Mouse (Mus musculus) MEL (cell line): ENCODE results near the gene Hoxa11. TPM values are rescaled to one million over a fixed set of nuclear protein-coding genes. Genes with fewer than 3 reads are reported as not detected.

ENCODE experiments used
- DNase-seq: peaks from one replicate; pipeline ENCODE4 v3.0.0; 2011; ENCODE audit warnings: low read depth, low spot score
- H3K27ac ChIP-seq: 2 replicates; pipeline ENCODE4 v1.5.1; 2012; ENCODE audit warnings: low read depth, mild to moderate bottlenecking, control low read depth, low read length, moderate library complexity; ENCODE audit not compliant: control insufficient read depth
- H3K27me3 ChIP-seq, 2 experiments: fragments of 150-350 bp in 1 of 2; sonication (generic) in 1 of 2; 2 replicates each; pipeline ENCODE4 v1.6.1; 2012; ENCODE audit warnings: low read length in 2 of 2, mild to moderate bottlenecking in 2 of 2, improper control_type of control experiment in 1 of 2, moderate library complexity in 1 of 2; ENCODE audit not compliant: insufficient read depth in 2 of 2, control insufficient read depth in 1 of 2
- H3K36me3 ChIP-seq, 2 experiments: 2 replicates each; pipeline ENCODE4 v1.6.1; 2012 to 2014; ENCODE audit warnings: low read length in 2 of 2, improper control_type of control experiment in 1 of 2, inconsistent platforms in 1 of 2, mild to moderate bottlenecking in 1 of 2; ENCODE audit not compliant: insufficient read depth in 2 of 2, control insufficient read depth in 1 of 2
- H3K4me1 ChIP-seq, 2 experiments: fragments of 150-350 bp in 1 of 2; sonication (generic) in 1 of 2; 2 replicates each; pipeline ENCODE4 v1.6.1; 2012; ENCODE audit warnings: low read length in 2 of 2, improper control_type of control experiment in 1 of 2, mild to moderate bottlenecking in 1 of 2; ENCODE audit not compliant: insufficient read depth in 2 of 2, control insufficient read depth in 1 of 2
- H3K4me3 ChIP-seq, 2 experiments: fragments of 150-350 bp in 1 of 2; sonication (generic) in 1 of 2; 2 replicates each; pipeline ENCODE4 v1.5.1; 2012; ENCODE audit warnings: low read depth in 2 of 2, low read length in 2 of 2, mild to moderate bottlenecking in 2 of 2, moderate library complexity in 2 of 2, control low read depth in 1 of 2, improper control_type of control experiment in 1 of 2; ENCODE audit not compliant: control insufficient read depth in 1 of 2, insufficient read depth in 1 of 2
- H3K79me2 ChIP-seq: 2 replicates; pipeline ENCODE4 v1.6.1; 2012; ENCODE audit warnings: mild to moderate bottlenecking, low read length, moderate library complexity; ENCODE audit not compliant: control insufficient read depth, poor library complexity, insufficient read depth
- H3K9ac ChIP-seq: 2 replicates; pipeline ENCODE4 v1.6.1; 2012; ENCODE audit warnings: low read depth, mild to moderate bottlenecking, control low read depth, low read length, moderate library complexity; ENCODE audit not compliant: control insufficient read depth, poor library complexity, severe bottlenecking
- H3K9me3 ChIP-seq: fragments of 150-350 bp; sonication (generic); replicated peaks from 2 replicates; pipeline ENCODE4 v1.6.1; 2012; ENCODE audit warnings: mild to moderate bottlenecking, low read length, improper control_type of control experiment, moderate library complexity; ENCODE audit not compliant: insufficient read depth
- CHD2 ChIP-seq: IDR thresholded peaks from 2 replicates; pipeline ENCODE4 v1.6.1; 2011; ENCODE audit warnings: low read length, improper control_type of control experiment
- CTCF ChIP-seq, 3 experiments: IDR thresholded peaks in 2 of 3; conservative IDR thresholded peaks in 1 of 3; 2 replicates each; pipeline ENCODE4 v1.5.1; 2011 to 2012; ENCODE audit warnings: low read length in 3 of 3, low read depth in 2 of 3, mild to moderate bottlenecking in 2 of 3, improper control_type of control experiment in 1 of 3, inconsistent platforms in 1 of 3, mixed read lengths in 1 of 3, moderate library complexity in 1 of 3; ENCODE audit not compliant: control insufficient read depth in 1 of 3, insufficient read depth in 1 of 3, poor library complexity in 1 of 3, severe bottlenecking in 1 of 3
- ELF1 ChIP-seq: IDR thresholded peaks from 2 replicates; pipeline ENCODE4 v1.6.1; 2014; ENCODE audit warnings: low read depth, mild to moderate bottlenecking, inconsistent platforms, low read length, improper control_type of control experiment, moderate library complexity
- HCFC1 ChIP-seq: IDR thresholded peaks from 2 replicates; pipeline ENCODE4 v1.6.1; 2012; ENCODE audit warnings: low read depth, mild to moderate bottlenecking, inconsistent platforms, low read length, improper control_type of control experiment, moderate library complexity
- JUND ChIP-seq: IDR thresholded peaks from 2 replicates; pipeline ENCODE4 v1.6.1; 2011; ENCODE audit warnings: low read depth, mild to moderate bottlenecking, improper control_type of control experiment, low read length
- KAT2A ChIP-seq: conservative IDR thresholded peaks from 2 replicates; pipeline ENCODE4 v1.6.1; 2012; ENCODE audit warnings: low read depth, low read length, improper control_type of control experiment, inconsistent platforms
- MAFK ChIP-seq: IDR thresholded peaks from 2 replicates; pipeline ENCODE4 v1.6.1; 2011; ENCODE audit warnings: low read depth, mild to moderate bottlenecking, low read length, improper control_type of control experiment, borderline replicate concordance
- MAX ChIP-seq: IDR thresholded peaks from 2 replicates; pipeline ENCODE4 v1.6.1; 2011; ENCODE audit warnings: low read length, improper control_type of control experiment
- MAZ ChIP-seq: IDR thresholded peaks from 2 replicates; pipeline ENCODE4 v1.6.1; 2012; ENCODE audit warnings: low read depth, mild to moderate bottlenecking, inconsistent platforms, low read length, improper control_type of control experiment
- MEF2A ChIP-seq: IDR thresholded peaks from 2 replicates; pipeline ENCODE4 v1.6.1; 2014; ENCODE audit warnings: low read depth, mild to moderate bottlenecking, inconsistent platforms, low read length, improper control_type of control experiment; ENCODE audit not compliant: poor library complexity, insufficient replicate concordance, severe bottlenecking; ENCODE audit errors: extremely low read depth
- MYB ChIP-seq: IDR thresholded peaks from 2 replicates; pipeline ENCODE4 v1.6.1; 2011; ENCODE audit warnings: mild to moderate bottlenecking, low read depth, low read length, improper control_type of control experiment
- POLR2A ChIP-seq, 2 experiments: IDR thresholded peaks; 2 replicates each; pipeline ENCODE4 v1.6.1; 2011 to 2012; ENCODE audit warnings: low read length in 2 of 2, mild to moderate bottlenecking in 2 of 2, control low read depth in 1 of 2, improper control_type of control experiment in 1 of 2, low read depth in 1 of 2, moderate library complexity in 1 of 2; ENCODE audit not compliant: control insufficient read depth in 1 of 2, insufficient read depth in 1 of 2, poor library complexity in 1 of 2
- SMC3 ChIP-seq: IDR thresholded peaks from 2 replicates; pipeline ENCODE4 v1.6.1; 2011; ENCODE audit warnings: low read depth, low read length, improper control_type of control experiment
- TCF12 ChIP-seq: IDR thresholded peaks from 2 replicates; pipeline ENCODE4 v1.6.1; 2014; ENCODE audit warnings: low read depth, mild to moderate bottlenecking, inconsistent platforms, low read length, improper control_type of control experiment, moderate library complexity
- UBTF ChIP-seq: IDR thresholded peaks from 2 replicates; pipeline ENCODE4 v1.6.1; 2012; ENCODE audit warnings: low read depth, mild to moderate bottlenecking, inconsistent platforms, low read length, improper control_type of control experiment, moderate library complexity, borderline replicate concordance; ENCODE audit not compliant: insufficient read depth
- USF1 ChIP-seq: IDR thresholded peaks from 2 replicates; pipeline ENCODE4 v1.6.1; 2014; ENCODE audit warnings: low read depth, mild to moderate bottlenecking, inconsistent platforms, low read length, improper control_type of control experiment, moderate library complexity
- ZC3H11A ChIP-seq: IDR thresholded peaks from 2 replicates; pipeline ENCODE4 v1.6.1; 2012; ENCODE audit warnings: low read depth, mild to moderate bottlenecking, inconsistent platforms, low read length, improper control_type of control experiment
- ZKSCAN1 ChIP-seq: IDR thresholded peaks from 2 replicates; pipeline ENCODE4 v1.6.1; 2012; ENCODE audit warnings: low read depth, mild to moderate bottlenecking, inconsistent platforms, low read length, improper control_type of control experiment, moderate library complexity
- ZMIZ1 ChIP-seq: IDR thresholded peaks from 2 replicates; pipeline ENCODE4 v1.6.1; 2012; ENCODE audit warnings: low read depth, mild to moderate bottlenecking, inconsistent platforms, low read length, improper control_type of control experiment, moderate library complexity
- polyA plus RNA-seq, 2 experiments: library from polyadenylated mRNA; stranded (reverse) in 1 of 2; unstranded in 1 of 2; fragments of >175 nt in 1 of 2; fragments of >200 nt in 1 of 2; gene quantifications; 2 replicates each; pipeline versions ENCODE4 v1.2.1 to v1.2.4; 2012; ENCODE audit warnings: low replicate concordance in 2 of 2, low read depth in 1 of 2; ENCODE audit not compliant: insufficient read length in 2 of 2, insufficient read depth in 1 of 2, missing spikeins in 1 of 2
- total RNA-seq: library from RNA; depleted of rRNA; stranded (reverse); fragments of 300-350 nt; gene quantifications from 2 replicates; pipeline ENCODE4 v1.2.3, GENCODE M21; 2012

Gene Hoxa11
- total and polyA plus RNA-seq, 3 experiments: not detected

DNA sequence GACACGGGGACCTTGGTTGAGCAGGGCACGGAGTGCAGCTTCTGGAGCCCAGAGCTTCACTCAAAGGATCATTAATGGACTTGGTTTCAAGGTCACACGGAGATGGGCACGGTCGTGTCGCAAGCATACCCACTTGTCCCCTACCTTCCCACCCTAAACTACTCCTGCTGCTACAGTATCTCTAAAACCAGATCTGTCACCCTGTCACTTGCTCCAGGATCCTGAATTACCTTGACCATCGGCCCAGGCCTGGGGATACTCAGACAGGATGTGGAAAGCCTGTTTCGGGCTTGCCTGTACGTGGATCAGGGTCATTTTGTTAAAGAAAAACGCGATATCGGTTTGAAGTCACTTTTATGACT is 35.9 kb downstream of the Hoxa11 start:
- Histone ChIP-seq H3K27ac (no peak overlapping the region), H3K9me3 (no peaks in the 10 kb centered on the region), H3K79me2 (no peaks in the 10 kb centered on the region), H3K9ac (no peak overlapping the region), H3K27me3 (no peaks in the 10 kb centered on the region), H3K4me1 (no peaks in the 10 kb centered on the region), H3K36me3 (no peaks in the 10 kb centered on the region), H3K4me3 (no peak overlapping the region)
- TF ChIP-seq ZKSCAN1: no peak
- TF ChIP-seq CHD2: no peak
- TF ChIP-seq ELF1: no peak
- no peak for TF ChIP-seq UBTF
- TF ChIP-seq HCFC1: no peak
- no peak for TF ChIP-seq MAZ
- no peak for DNase-seq

GRCm38 (mm10) chr6:52208868-52209684 is 36.5 kb downstream of the Hoxa11 start:
- no peaks in the 10 kb centered on the region for H3K4me1 ChIP-seq
- H3K27me3 ChIP-seq: no peaks in the 10 kb centered on the region
- no peak overlapping the region for H3K27ac ChIP-seq
- no peaks in the 10 kb centered on the region for H3K9me3 ChIP-seq
- TF ChIP-seq ZC3H11A (no peak), MYB (no peak), POLR2A (IDR thresholded peaks at IDR 0.05; ENCODE audit: control insufficient read depth in 1 of 2, insufficient read depth in 1 of 2, low read depth in 1 of 2, low read length in 2 of 2, poor library complexity in 1 of 2) (no peak), MAX (no peak), USF1 (no peak), SMC3 (no peak), MEF2A (no peak), ZMIZ1 (no peak), MAZ (no peak), CHD2 (no peak), UBTF (no peak), TCF12 (no peak), MAFK (no peak), CTCF (IDR thresholded peaks at IDR 0.05 in 2 of 3, conservative IDR thresholded peaks at IDR 0.05 in 1 of 3; ENCODE audit: control insufficient read depth in 1 of 3, insufficient read depth in 1 of 3, low read depth in 2 of 3, low read length in 3 of 3, poor library complexity in 1 of 3, severe bottlenecking in 1 of 3) (no peak), JUND (no peak), ELF1 (no peak), KAT2A (no peak)
- no peaks in the 10 kb centered on the region for H3K79me2 ChIP-seq
- H3K9ac ChIP-seq: no peak overlapping the region
- no peak for DNase-seq
- H3K36me3 ChIP-seq: no peaks in the 10 kb centered on the region
- no peak overlapping the region for H3K4me3 ChIP-seq
